Mouse (Mus musculus): Measurements from ENCODE around the gene Lrrc36.

Lrrc36 gene

GRCm38 (mm10) chr8:105482123-105482522 is 68.8 kb downstream of the Lrrc36 start:
- DNase-seq (ENCODE audit: low read depth, low spot score), result no peak

GRCm38 (mm10) chr8:105483212-105484029 is 70.0 kb downstream of the Lrrc36 start:
- peak; percentile 67 for DNase-seq (ENCODE audit: low read depth, low spot score)

- no peak for DNase-seq (ENCODE audit: low read depth, low spot score)
Measured at GRCm38 (mm10) chr8:105484030-105484368, 70.6 kb downstream of the Lrrc36 start.

- DNase-seq (ENCODE audit: low read depth, low spot score), result peak; percentile 77
Measured at GRCm38 (mm10) chr8:105484392-105484791, 71.0 kb downstream of the Lrrc36 start.

- no peak for DNase-seq (ENCODE audit: low read depth, low spot score)
Measured at GRCm38 (mm10) chr8:105488082-105488481, 74.7 kb downstream of the Lrrc36 start.

- no peak for DNase-seq (ENCODE audit: low read depth, low spot score)
Measured at GRCm38 (mm10) chr8:105489281-105489680, 75.9 kb downstream of the Lrrc36 start.

- no peak for DNase-seq (ENCODE audit: low read depth, low spot score)
Measured at GRCm38 (mm10) chr8:105493495-105493894, 80.1 kb downstream of the Lrrc36 start.

GRCm38 (mm10) chr8:105494566-105494965 is 81.2 kb downstream of the Lrrc36 start:
- no peak for DNase-seq (ENCODE audit: low read depth, low spot score)

- no peak for DNase-seq (ENCODE audit: low read depth, low spot score)
Measured at GRCm38 (mm10) chr8:105495350-105496302, 82.3 kb downstream of the Lrrc36 start.

GRCm38 (mm10) chr8:105496439-105497180 is 83.2 kb downstream of the Lrrc36 start, which contains the start of gene Zdhhc1:
TSS of gene Zdhhc1 (minus strand) at chr8:105496902.
- peak; percentile 87 for DNase-seq (ENCODE audit: low read depth, low spot score)

- DNase-seq (ENCODE audit: low read depth, low spot score), result no peak
Measured at GRCm38 (mm10) chr8:105499787-105500186, 86.4 kb downstream of the Lrrc36 start.

- DNase-seq (ENCODE audit: low read depth, low spot score), result no peak
Measured at GRCm38 (mm10) chr8:105504617-105505016, 91.2 kb downstream of the Lrrc36 start.

GRCm38 (mm10) chr8:105506977-105507376 is 93.6 kb downstream of the Lrrc36 start:
- DNase-seq (ENCODE audit: low read depth, low spot score), result no peak

GRCm38 (mm10) chr8:105508758-105509157 is 95.4 kb downstream of the Lrrc36 start:
- DNase-seq (ENCODE audit: low read depth, low spot score), result no peak

GRCm38 (mm10) chr8:105509997-105510735 is 96.8 kb downstream of the Lrrc36 start:
- DNase-seq (ENCODE audit: low read depth, low spot score), result no peak

Measured in mesoderm, embryonic 11.5 days (tissue).